Mouse (Mus musculus): ENCODE results near the gene Acsf2. TPM values are rescaled to one million over a fixed set of nuclear protein-coding genes. Genes with fewer than 3 reads are reported as not detected.

Acsf2 gene
- 81.9 and 86.0 TPM in 2 replicates for polyA plus RNA-seq (2012; rRNA removed)

DNA sequence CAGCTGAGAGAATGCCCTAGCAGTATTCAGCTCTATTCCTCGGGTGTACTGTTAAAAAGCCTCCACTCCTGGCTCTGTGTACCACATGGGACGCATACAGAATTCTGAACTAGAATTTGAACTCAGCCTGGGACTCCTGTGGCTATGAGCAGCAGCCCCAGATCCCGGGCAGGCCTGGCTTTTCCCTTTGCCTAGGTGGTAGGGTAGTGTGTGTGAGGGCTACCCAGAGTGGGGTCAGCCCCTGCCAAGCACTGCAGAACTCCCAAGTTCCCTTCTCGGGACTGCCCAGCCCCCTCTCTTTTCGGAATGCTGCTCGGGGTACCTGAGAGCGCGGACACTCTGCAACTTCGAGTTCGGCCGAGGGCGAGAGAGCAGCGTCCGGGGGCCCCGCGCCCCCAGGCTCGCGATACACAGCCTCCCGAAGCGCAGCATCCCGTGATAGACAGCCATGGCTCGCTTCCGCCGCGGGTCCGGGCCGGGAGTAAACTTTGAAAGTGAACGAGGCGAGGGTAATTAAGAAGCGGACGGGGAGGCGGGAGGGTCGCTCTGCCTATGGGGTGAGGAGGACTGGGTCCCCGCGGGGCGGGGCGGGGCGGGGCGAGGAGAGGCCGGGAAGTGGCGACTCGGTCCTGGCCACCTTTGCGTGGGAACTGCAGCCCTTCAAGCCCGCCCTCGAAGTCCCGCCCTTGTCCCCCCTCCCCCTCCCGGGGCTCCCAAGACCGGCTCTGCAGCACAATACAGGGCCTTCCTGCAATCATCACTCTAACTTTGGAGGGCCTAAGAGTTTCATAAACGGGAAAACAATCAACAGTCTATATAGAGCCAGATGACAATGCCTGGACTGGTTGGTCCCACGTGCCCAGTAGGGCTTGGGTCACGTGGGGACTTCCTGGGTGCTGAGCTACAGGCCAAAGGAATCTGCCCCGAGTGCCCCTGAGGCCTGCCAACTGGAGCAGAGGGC is at the start of gene Acsf2:
TSS of gene Acsf2 (minus strand) at position 551 of the 961 bp plus-strand sequence.

DNA sequence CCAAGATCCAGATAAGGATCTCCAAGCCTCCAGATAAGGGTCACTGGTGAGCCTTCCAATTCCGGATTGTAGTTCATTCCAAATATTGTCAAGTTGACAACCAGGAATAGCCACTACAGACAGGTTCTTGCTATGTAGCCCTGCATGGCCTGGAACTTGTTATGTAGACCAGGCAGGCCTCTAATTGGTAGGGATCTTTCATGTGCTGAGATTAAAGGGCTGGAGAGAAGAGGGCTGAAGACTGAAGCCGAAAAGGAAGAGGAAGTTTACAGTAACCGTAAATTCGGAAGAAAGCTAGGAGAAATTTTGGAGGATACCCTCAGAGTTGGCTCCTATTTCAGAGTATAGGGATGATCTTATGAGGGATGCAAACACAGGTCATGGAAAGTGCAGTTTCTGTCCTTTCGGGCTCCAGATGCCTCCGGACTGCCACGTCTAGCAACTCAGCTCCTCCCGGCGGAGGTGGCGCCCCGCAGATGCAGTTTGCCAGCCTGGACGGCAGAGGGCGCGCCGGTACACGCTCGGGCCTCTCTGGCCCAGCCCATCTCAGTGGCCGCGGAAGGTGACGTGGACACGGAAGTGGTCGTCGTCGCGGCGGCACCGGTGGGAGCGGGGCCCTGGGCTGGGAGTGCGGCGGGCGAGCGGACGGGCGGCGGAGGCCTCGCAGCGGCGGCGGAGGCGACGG is 27.7 kb upstream of the Acsf2 start, which contains the start of gene Lrrc59:
TSS of gene Lrrc59 (plus strand) at position 569 of the 685 bp plus-strand sequence.

DNA sequence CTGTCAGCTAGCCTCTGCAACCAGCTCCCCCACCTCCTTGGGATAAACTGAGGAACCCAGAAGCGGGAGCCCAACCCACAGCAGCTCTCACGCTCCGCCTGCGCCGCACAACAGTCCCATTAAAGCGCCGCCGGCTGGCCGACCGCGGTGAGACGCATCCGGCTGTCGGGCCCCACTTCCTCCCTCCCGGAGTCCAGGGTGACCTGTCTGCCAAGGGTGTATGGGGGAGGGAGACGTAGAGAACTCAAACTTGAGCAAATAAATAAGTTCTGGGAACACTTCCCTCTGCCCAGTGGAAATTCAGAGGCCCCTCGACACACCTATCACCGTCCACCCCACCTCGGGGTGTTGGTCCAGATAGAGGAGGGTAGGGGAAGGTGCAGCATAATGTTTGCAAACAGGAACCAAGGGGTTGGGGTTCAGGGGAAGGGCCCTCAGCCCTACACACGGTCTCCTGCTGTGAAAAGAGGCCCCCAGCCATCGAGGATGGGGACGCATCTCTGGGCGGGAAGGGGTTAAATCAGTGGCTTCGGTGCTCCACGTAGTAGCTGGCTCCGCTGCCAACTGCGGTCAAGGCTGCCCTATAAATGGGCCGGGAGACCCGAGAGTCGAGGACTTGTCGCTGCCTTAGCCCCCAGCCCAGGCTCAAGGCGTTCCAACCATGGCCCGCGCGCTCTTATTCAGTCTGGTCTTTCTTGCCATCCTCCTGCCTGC is 37.1 kb downstream of the Acsf2 start, which contains the start of gene Chad:
TSS of gene Chad (plus strand) at position 611 of the 714 bp plus-strand sequence.

DNA sequence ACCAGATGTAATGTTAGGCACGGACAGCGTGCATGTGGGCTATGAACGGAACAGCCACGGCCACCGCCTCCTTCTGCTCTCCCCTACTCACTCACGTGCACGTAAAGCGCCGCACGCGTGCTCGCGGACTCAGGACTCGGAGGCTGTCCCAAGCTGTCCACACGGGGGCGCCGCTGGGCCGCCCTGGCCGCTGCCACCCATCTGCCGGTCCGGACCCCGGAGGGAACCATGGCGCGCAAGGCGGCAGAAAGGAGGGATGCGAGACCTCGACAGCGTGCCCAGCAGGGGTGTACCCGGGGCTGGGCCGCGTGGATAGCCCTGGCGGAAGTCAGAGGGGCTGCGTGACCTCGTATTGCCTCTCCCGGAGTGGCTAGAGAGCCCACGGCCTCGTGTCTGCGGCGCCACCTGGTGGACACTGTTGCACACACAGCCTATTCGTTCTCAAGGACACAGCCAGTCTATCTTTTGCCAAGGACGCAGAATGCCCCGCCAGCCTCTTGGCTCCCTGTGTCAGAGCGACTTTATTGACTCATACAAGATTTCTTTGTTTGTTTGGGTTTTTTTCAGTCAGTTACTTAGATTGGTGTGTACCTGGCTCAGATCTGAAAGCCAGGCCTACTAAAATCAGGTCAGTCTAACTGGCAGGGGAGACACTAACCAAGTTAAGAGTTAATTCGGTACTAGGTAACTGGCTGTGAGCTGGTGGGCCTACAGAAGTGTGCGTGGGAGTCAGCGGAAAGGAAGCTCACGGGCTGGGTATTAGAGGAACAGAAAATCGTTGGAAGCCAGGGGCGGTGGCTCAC is 52.6 kb downstream of the Acsf2 start, which contains the start of gene Rsad1:
TSS of gene Rsad1 (minus strand) at position 368 of the 803 bp plus-strand sequence.

DNA sequence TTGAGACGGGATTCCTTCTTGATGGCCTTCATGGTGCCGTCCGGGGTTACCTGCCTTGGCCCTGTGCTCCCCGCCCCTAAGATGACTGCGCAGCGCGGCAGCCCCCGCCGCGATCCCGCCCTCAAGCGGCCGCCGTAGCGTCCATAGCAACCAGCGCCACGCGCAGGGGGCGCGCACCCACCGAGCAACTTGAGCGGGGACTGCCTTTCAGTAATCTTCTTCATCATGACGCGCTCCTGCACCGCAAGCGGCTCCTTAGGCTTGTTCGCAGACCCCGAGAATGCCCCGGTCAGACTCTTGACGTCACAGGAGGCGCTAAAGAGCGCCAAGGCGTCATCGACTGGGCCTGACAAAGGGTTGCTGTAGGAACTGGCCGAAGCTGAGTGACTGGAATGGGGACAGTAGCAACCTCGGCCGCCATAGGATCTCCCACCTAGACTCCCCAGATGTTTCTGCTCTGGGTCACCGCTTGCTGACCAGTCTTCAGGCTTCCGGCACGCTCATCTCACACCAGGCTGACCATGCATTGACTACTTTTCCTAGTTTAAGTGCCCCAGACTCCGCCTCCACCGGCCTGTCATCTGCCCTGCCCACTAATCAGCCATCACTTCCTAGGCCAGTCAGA is 80.3 kb downstream of the Acsf2 start, which contains the start of gene Mycbpap:
TSS of gene Mycbpap (minus strand) at position 524 of the 625 bp plus-strand sequence.

Other genes with a start within 250 kb of the Acsf2 start
- 208 and 226 TPM in 2 replicates for gene Abcc3, start 208.9 kb downstream of the Acsf2 start, polyA plus RNA-seq (2012; rRNA removed)
- 18.4 and 24.3 TPM in 2 replicates for gene Cacna1g, start 127.7 kb downstream of the Acsf2 start, polyA plus RNA-seq (2012; rRNA removed)
- 0.07 and 0.09 TPM in 2 replicates for gene Spata20, start 115.7 kb downstream of the Acsf2 start, polyA plus RNA-seq (2012; rRNA removed)
- gene Epn3, start 101.9 kb downstream of the Acsf2 start, polyA plus RNA-seq (2012; rRNA removed) = 35.7 and 39.9 TPM in 2 replicates
- gene Mycbpap, start 80.1 kb downstream of the Acsf2 start, polyA plus RNA-seq (2012; rRNA removed) = 3.2 and 5.3 TPM in 2 replicates
- 9.5 and 11.5 TPM in 2 replicates for gene Rsad1, start 52.6 kb downstream of the Acsf2 start, polyA plus RNA-seq (2012; rRNA removed)
- gene Chad, start 36.8 kb downstream of the Acsf2 start, polyA plus RNA-seq (2012; rRNA removed) = 1.5 and 2.2 TPM in 2 replicates
- 76.8 and 89.8 TPM in 2 replicates for gene Lrrc59, start 27.9 kb upstream of the Acsf2 start, polyA plus RNA-seq (2012; rRNA removed)
- gene Mrpl27, start 51.9 kb upstream of the Acsf2 start, polyA plus RNA-seq (2012; rRNA removed) = 35.0 and 40.2 TPM in 2 replicates
- gene Eme1, start 52.1 kb upstream of the Acsf2 start, polyA plus RNA-seq (2012; rRNA removed) = 1.2 and 2.6 TPM in 2 replicates
- 31.9 and 33.0 TPM in 2 replicates for gene Xylt2, start 75.6 kb upstream of the Acsf2 start, polyA plus RNA-seq (2012; rRNA removed)
- not detected in 2 replicates for gene Gm11541, start 102.6 kb upstream of the Acsf2 start, polyA plus RNA-seq (2012; rRNA removed)
- not detected in 2 replicates for gene Cdc34b, start 139.9 kb upstream of the Acsf2 start, polyA plus RNA-seq (2012; rRNA removed)
- gene Tmem92, start 180.8 kb upstream of the Acsf2 start, polyA plus RNA-seq (2012; rRNA removed) = 0.13 and 0.23 TPM in 2 replicates

Data from colon, adult 2 months (tissue).